Mouse (Mus musculus) erythroblast, embryonic 14.5 days (primary cell): Measurements from ENCODE around the gene Nt5c3b.

Experiments used
- GATA1 ChIP-seq: IDR thresholded peaks from 2 replicates; pipeline ENCODE4 v1.6.1; 2012; ENCODE audit warnings: low read length, inconsistent platforms, mixed read lengths
- TAL1 ChIP-seq: IDR thresholded peaks from 3 replicates; pipeline ENCODE4 v1.6.1; 2012; ENCODE audit warnings: low read length, inconsistent platforms, mixed read lengths

DNA sequence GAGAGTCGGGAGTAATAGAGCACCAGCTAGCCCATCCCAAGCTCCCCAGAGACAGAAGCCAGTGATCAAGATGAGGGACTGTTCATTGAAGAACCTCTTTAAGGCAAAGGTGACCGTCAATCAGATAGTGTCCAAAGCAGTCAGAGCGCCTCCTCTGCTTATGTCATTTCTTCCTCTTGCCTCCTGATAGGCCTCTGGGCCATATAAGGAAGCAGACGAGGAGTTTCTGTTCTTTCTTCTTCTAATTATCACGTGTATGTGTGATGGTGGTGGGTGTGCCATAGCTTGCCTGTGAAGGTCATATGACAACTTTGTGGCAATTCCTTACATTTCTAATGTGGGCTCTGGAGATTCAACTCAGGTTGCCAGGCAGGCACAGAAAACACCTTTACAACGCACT is 40.8 kb downstream of the Nt5c3b start:
- TF ChIP-seq TAL1 (no peak), GATA1 (no peak)
